Mouse (Mus musculus): ENCODE results near the gene Tgfbr3. TPM values are rescaled to one million over a fixed set of nuclear protein-coding genes. Genes with fewer than 3 reads are reported as not detected.

The Tgfbr3 gene
- polyA plus RNA-seq, 1 experiment from 2014 or later: 7.2 TPM

GRCm38 (mm10) chr5:107289986-107290385, 557 bp upstream of the Tgfbr3 start:
- H3K9me3 ChIP-seq (replicated peaks): no peaks in the 10 kb centered on the region
- peaks cover 20% of the 10 kb centered on the region for H3K4me1 ChIP-seq
- no peaks in the 10 kb centered on the region for H3K36me3 ChIP-seq
- peak overlapping the region; percentile 82 for H3K4me3 ChIP-seq
- WGBS: 38% methylated on average over 8 of the region's 8 CpGs
- no peak for DNase-seq (ENCODE audit: low spot score)
- no peak overlapping the region for H3K27ac ChIP-seq (replicated peaks)
- peaks cover 49% of the 10 kb centered on the region for H3K27me3 ChIP-seq (ENCODE audit: low read depth, poor library complexity, severe bottlenecking)

- Histone ChIP-seq H3K9me3 (replicated peaks) (no peaks in the 10 kb centered on the region), H3K4me1 (peaks cover 20% of the 10 kb centered on the region), H3K27ac (replicated peaks) (peak overlapping the region; percentile 89), H3K36me3 (no peaks in the 10 kb centered on the region), H3K4me3 (peak overlapping the region; percentile 82), H3K27me3 (ENCODE audit: low read depth, poor library complexity, severe bottlenecking) (peaks cover 49% of the 10 kb centered on the region)
- peak; percentile 56 for DNase-seq (ENCODE audit: low spot score)
- WGBS: under 1% methylated on average over 62 of the region's 62 CpGs
These were observed 799 bp downstream of the Tgfbr3 start for GRCm38 (mm10) chr5:107288427-107289233.

- H3K4me3 ChIP-seq: peak overlapping the region; percentile 82
- peaks cover 20% of the 10 kb centered on the region for H3K4me1 ChIP-seq
- DNase-seq (ENCODE audit: low spot score): no peak
- no peak overlapping the region for H3K27ac ChIP-seq (replicated peaks)
- 46% methylated on average over 5 of the region's 5 CpGs for WGBS
- H3K27me3 ChIP-seq (ENCODE audit: low read depth, poor library complexity, severe bottlenecking): peaks cover 47% of the 10 kb centered on the region
- no peaks in the 10 kb centered on the region for H3K9me3 ChIP-seq (replicated peaks)
- no peaks in the 10 kb centered on the region for H3K36me3 ChIP-seq
These were observed 1.5 kb downstream of the Tgfbr3 start for GRCm38 (mm10) chr5:107287908-107288267.

DNA sequence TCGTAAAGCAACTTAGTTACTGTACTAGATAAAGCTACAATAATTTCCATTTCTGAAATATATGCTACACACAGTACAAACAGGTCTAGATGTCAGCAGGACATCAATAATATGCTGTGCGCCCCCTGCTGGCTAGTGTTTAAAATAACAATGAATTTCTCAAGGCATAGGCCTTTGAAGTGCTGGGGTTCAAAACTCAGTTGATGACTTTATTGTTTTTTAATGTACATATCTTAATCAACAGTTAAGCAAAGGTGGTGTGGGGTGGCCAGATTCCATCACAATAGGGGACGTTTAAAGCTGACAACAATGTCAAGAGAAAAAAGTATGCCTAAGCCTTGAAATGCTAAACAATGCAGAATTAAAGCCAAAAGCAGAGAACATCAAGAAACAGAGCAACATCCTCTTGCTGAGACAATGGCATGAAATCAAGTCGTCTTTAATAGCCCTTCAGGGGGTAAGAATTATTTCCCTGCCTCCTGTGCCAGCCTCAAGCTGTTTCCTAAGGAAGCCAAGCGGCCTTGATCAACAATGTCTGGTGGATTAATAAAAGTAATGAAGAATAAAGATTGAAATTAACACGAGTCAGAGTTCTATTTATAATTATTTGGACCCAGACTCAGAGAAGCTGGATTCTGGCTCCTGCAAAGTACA, 2.0 kb downstream of the Tgfbr3 start:
- Histone ChIP-seq H3K9me3 (replicated peaks) (no peaks in the 10 kb centered on the region), H3K27ac (replicated peaks) (no peak overlapping the region), H3K27me3 (ENCODE audit: low read depth, poor library complexity, severe bottlenecking) (peaks cover 42% of the 10 kb centered on the region), H3K36me3 (no peaks in the 10 kb centered on the region), H3K4me3 (no peak overlapping the region), H3K4me1 (peaks cover 20% of the 10 kb centered on the region)
- WGBS: 25% methylated on average over 6 of the region's 6 CpGs
- peak; percentile 49 for DNase-seq (ENCODE audit: low spot score)

DNA sequence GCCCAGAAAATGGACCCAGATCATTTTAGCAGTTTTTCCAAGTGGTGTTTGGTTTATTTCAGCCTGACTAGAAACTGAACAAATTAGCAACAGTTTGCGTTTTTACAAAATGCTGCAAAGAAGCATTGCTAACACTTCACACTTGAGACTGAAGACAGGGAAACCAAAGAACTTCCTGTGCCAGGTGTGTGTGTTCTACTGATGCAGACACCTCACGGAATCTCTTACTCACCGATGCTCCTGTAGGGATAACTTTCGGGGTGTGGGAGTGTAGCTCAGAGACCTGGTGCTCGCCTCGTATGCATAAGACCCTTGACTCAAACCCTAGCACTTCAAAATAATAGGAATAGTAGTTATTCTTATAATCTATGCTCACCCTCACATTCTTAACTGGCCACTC, 3.9 kb downstream of the Tgfbr3 start:
- Histone ChIP-seq H3K4me3 (no peak overlapping the region), H3K9me3 (replicated peaks) (no peaks in the 10 kb centered on the region; the same call in 1 of the 2 replicates), H3K27ac (replicated peaks) (no peak overlapping the region), H3K36me3 (no peaks in the 10 kb centered on the region), H3K4me1 (peaks cover 20% of the 10 kb centered on the region), H3K27me3 (ENCODE audit: low read depth, poor library complexity, severe bottlenecking) (peaks cover 24% of the 10 kb centered on the region)
- DNase-seq (ENCODE audit: low spot score): no peak
- 85% methylated on average over 6 of the region's 6 CpGs for WGBS

DNA sequence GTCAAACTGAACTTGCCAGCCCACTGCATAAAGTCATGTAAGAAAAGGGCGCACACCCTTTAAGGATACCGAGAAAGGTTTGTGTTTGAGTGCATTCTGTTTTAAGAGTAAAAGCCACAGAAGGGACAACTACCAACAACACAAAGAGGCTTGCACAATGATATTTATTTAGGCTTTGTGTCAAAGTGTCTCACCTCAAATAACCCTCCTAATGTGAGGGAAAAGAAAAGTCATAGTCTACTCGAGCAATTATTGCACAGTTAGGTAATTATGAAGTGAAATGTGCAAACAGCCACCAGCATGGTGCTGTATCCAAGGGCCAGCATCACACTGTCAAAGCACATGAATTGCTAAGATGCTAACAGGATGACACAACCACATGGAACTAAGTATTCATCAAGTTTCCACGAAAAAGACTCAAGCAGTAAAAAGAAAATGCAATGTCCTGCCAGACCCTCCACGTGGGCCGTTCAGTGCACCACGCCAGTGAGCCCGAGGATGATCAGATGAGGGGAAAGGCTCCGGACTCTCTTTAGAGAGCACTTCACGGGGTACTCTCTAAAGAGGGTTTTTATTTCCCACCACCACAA, 5.4 kb downstream of the Tgfbr3 start:
- Histone ChIP-seq H3K27me3 (ENCODE audit: low read depth, poor library complexity, severe bottlenecking) (peaks cover 16% of the 10 kb centered on the region), H3K36me3 (no peaks in the 10 kb centered on the region), H3K27ac (replicated peaks) (no peak overlapping the region), H3K9me3 (replicated peaks) (no peaks in the 10 kb centered on the region; the same call in 1 of the 2 replicates), H3K4me3 (no peak overlapping the region), H3K4me1 (peaks cover 8% of the 10 kb centered on the region)
- WGBS: 81% methylated on average over 10 of the region's 10 CpGs
- DNase-seq (ENCODE audit: low spot score): no peak

GRCm38 (mm10) chr5:107282561-107283307, 6.7 kb downstream of the Tgfbr3 start:
- DNase-seq (ENCODE audit: low spot score): no peak
- no peak overlapping the region for H3K27ac ChIP-seq (replicated peaks)
- WGBS: 84% methylated on average over 9 of the region's 9 CpGs

DNA sequence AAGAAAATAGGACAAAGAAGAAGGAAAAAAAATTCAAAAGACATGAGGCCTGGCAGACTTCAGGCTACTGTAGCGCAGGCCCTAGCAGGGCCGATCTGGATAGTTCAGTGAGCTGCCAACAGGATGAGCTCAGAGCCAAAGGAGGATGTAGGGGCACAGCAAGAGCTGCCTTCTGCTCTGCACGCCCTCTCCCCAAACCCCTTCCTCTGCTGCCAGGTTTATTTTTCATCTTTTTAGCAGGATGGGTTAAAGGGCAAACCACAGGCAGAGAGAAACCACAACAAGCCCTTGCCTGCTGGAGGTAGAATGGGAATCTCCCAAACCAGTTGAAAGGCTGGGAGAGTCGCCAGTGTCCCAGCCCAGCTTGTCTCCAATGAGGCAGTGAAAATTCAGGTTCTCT, 10.2 kb downstream of the Tgfbr3 start:
- H3K4me3 ChIP-seq: no peak overlapping the region

More at GRCm38 (mm10) chr5:107282561-107283307, 6.7 kb downstream of the Tgfbr3 start:
- H3K4me3 ChIP-seq: no peak overlapping the region
- no peaks in the 10 kb centered on the region for H3K4me1 ChIP-seq
- no peaks in the 10 kb centered on the region; the same call in 1 of the 2 replicates for H3K9me3 ChIP-seq (replicated peaks)
- no peaks in the 10 kb centered on the region for H3K36me3 ChIP-seq
- peaks cover 5% of the 10 kb centered on the region for H3K27me3 ChIP-seq (ENCODE audit: low read depth, poor library complexity, severe bottlenecking)

DNA sequence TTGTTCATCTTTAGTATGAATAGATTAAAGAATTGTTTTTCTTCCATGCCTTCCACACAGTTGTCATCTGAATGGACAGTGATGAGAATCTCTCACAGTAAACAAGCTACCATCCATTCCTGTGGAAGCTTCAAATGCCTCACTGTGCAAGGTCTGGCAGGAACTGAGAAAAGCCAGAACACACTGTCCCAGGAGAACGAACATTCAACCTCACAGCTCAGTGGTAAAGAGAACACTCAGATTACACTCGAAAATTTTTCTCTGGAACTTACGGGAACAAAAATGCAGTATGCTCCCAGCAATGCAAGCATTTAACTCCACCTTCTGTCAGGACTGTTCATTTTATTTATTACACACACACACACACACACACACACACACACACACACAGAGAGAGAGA, 13.2 kb downstream of the Tgfbr3 start:
- 82% methylated on average over 3 of the region's 3 CpGs for WGBS

More for the DNA sequence above, 10.2 kb downstream of the Tgfbr3 start:
- DNase-seq (ENCODE audit: low spot score): no peak
- peaks cover 10% of the 10 kb centered on the region for H3K4me1 ChIP-seq
- WGBS: 78% methylated on average over 4 of the region's 4 CpGs
- H3K9me3 ChIP-seq (replicated peaks): no peaks in the 10 kb centered on the region; the same call in 1 of the 2 replicates
- no peak overlapping the region for H3K27ac ChIP-seq (replicated peaks)
- H3K27me3 ChIP-seq (ENCODE audit: low read depth, poor library complexity, severe bottlenecking): no peaks in the 10 kb centered on the region; the same call in 1 of the 2 replicates
- H3K36me3 ChIP-seq: no peaks in the 10 kb centered on the region

GRCm38 (mm10) chr5:107272252-107273028, 17.0 kb downstream of the Tgfbr3 start:
- Histone ChIP-seq H3K4me1 (peaks cover 49% of the 10 kb centered on the region), H3K27me3 (ENCODE audit: low read depth, poor library complexity, severe bottlenecking) (peaks cover 26% of the 10 kb centered on the region; the same call in 1 of the 2 replicates), H3K36me3 (no peaks in the 10 kb centered on the region), H3K27ac (replicated peaks) (no peak overlapping the region), H3K4me3 (no peak overlapping the region), H3K9me3 (replicated peaks) (no peaks in the 10 kb centered on the region)
- DNase-seq (ENCODE audit: low spot score): no peak
- 35% methylated on average over 11 of the region's 11 CpGs for WGBS

More for the DNA sequence above, 13.2 kb downstream of the Tgfbr3 start:
- Histone ChIP-seq H3K9me3 (replicated peaks) (no peaks in the 10 kb centered on the region; the same call in 1 of the 2 replicates), H3K27me3 (ENCODE audit: low read depth, poor library complexity, severe bottlenecking) (peaks cover 18% of the 10 kb centered on the region; the same call in 1 of the 2 replicates), H3K4me3 (no peak overlapping the region), H3K4me1 (peaks cover 27% of the 10 kb centered on the region), H3K36me3 (no peaks in the 10 kb centered on the region), H3K27ac (replicated peaks) (no peak overlapping the region)
- DNase-seq (ENCODE audit: low spot score): no peak

- Histone ChIP-seq H3K4me3 (peak overlapping the region; percentile 18), H3K9me3 (replicated peaks) (no peaks in the 10 kb centered on the region), H3K27ac (replicated peaks) (peak overlapping the region; percentile 67), H3K4me1 (peaks cover 39% of the 10 kb centered on the region), H3K27me3 (ENCODE audit: low read depth, poor library complexity, severe bottlenecking) (peaks cover 30% of the 10 kb centered on the region; the same call in 1 of the 2 replicates), H3K36me3 (no peaks in the 10 kb centered on the region)
- 15% methylated on average over 6 of the region's 6 CpGs for WGBS
- DNase-seq (ENCODE audit: low spot score): peak; percentile 47
These were observed 20.5 kb downstream of the Tgfbr3 start for GRCm38 (mm10) chr5:107269006-107269328.
